Mouse (Mus musculus): ENCODE measurements around the gene R3hdm4.

Gene R3hdm4

GRCm38 (mm10) chr10:79940749-79941148 lies 19.7 kb upstream of the R3hdm4 start:
- peak; percentile 41 for DNase-seq

- DNase-seq: peak; percentile 75
Observed at GRCm38 (mm10) chr10:79937775-79938526, 16.9 kb upstream of the R3hdm4 start.

- DNase-seq: peak; percentile 86
Observed at GRCm38 (mm10) chr10:79936911-79937441, 16.0 kb upstream of the R3hdm4 start.

GRCm38 (mm10) chr10:79936284-79936910 lies 15.4 kb upstream of the R3hdm4 start:
- DNase-seq: peak; percentile 83

- no peak for DNase-seq
Observed at GRCm38 (mm10) chr10:79934794-79935569, 14.0 kb upstream of the R3hdm4 start.

- peak; percentile 91 for DNase-seq
Observed at GRCm38 (mm10) chr10:79934272-79934721, 13.3 kb upstream of the R3hdm4 start.

- DNase-seq: no peak
Observed at GRCm38 (mm10) chr10:79933861-79934260, 12.9 kb upstream of the R3hdm4 start.

- peak; percentile 69 for DNase-seq
Observed at GRCm38 (mm10) chr10:79933145-79933679, 12.2 kb upstream of the R3hdm4 start.

- peak; percentile 88 for DNase-seq
Observed at GRCm38 (mm10) chr10:79932736-79933135, 11.7 kb upstream of the R3hdm4 start.

GRCm38 (mm10) chr10:79931797-79932196 lies 10.8 kb upstream of the R3hdm4 start:
- DNase-seq: no peak

- no peak for DNase-seq
Observed at GRCm38 (mm10) chr10:79930826-79931186, 9.8 kb upstream of the R3hdm4 start.

- no peak for DNase-seq
Observed at GRCm38 (mm10) chr10:79929967-79930825, 9.2 kb upstream of the R3hdm4 start.

GRCm38 (mm10) chr10:79928907-79929701 lies 8.1 kb upstream of the R3hdm4 start:
- DNase-seq: peak; percentile 59

- peak; percentile 73 for DNase-seq
Observed at GRCm38 (mm10) chr10:79928030-79928694, 7.2 kb upstream of the R3hdm4 start.

GRCm38 (mm10) chr10:79927324-79928029 lies 6.5 kb upstream of the R3hdm4 start:
- DNase-seq: peak; percentile 81

GRCm38 (mm10) chr10:79926491-79927323 lies 5.7 kb upstream of the R3hdm4 start, which contains the start of gene Arid3a:
TSS of gene Arid3a (plus strand) at chr10:79927043.
- peak; percentile 94 for DNase-seq

GRCm38 (mm10) chr10:79925785-79926490 lies 4.9 kb upstream of the R3hdm4 start:
- DNase-seq: peak; percentile 35

All from kidney, postnatal 10 days (tissue).